In the genomic region with DNA sequence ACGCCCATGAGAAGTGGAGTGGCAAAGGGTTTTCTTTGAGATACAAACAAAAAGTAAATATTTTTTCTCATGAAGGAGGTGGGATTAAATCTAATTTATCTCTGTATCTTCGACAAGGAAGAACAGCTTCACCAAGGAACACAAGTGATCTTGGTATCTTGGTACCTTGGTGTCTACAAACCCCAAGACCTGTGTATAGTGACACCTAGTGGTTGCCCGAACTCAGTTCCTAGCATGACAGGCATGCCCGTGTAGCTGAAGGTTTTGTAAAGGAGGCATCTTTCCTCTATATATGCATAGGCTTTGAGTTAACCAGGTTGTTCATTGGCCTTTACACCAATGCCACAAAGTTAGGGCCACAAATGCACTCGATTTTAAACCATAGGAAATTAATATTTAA, we compare ENCODE assay signal across 8 mouse cellular contexts. TPM values are rescaled to one million over a fixed set of nuclear protein-coding genes. Genes with fewer than 3 reads are reported as not detected.
DNase-seq lines count a peak whose midpoint lies in the region; ATAC-seq lines count a peak whose summit lies in the region.

No protein-coding gene starts in this region.

- H3K9ac ChIP-seq in forebrain, embryonic 14.5 days (ENCODE audit: low read length): no peak overlapping the region

- H3K9me3 ChIP-seq in forebrain, embryonic 14.5 days (replicated peaks; ENCODE audit: control insufficient read depth, low read length): no peaks in the 10 kb centered on the region

- intact Hi-C loops in left cerebral cortex, postnatal 4 days (cut with DNase I): no loop called here

- H3K4me3 ChIP-seq in forebrain, embryonic 14.5 days (ENCODE audit: low read depth, low read length): no peak overlapping the region

- H3K4me2 ChIP-seq in forebrain, embryonic 14.5 days (ENCODE audit: low read length): no peak overlapping the region

- ATAC-seq in forebrain, embryonic 14.5 days: peak; percentile 46; the same call in 1 of the 2 replicates

- no peak overlapping the region for H3K27ac ChIP-seq in forebrain, embryonic 14.5 days (ENCODE audit: low read depth, low read length)

- no peaks in the 10 kb centered on the region for H3K36me3 ChIP-seq in forebrain, embryonic 14.5 days (ENCODE audit: control insufficient read depth, insufficient read depth, low read length)

- no peaks in the 10 kb centered on the region for H3K4me1 ChIP-seq in forebrain, embryonic 14.5 days (ENCODE audit: control insufficient read depth, insufficient read depth, low read length)

- WGBS in forebrain, embryonic 14.5 days: 34% methylated on average over 5 of the region's 5 CpGs

- no peaks in the 10 kb centered on the region for H3K27me3 ChIP-seq in forebrain, embryonic 14.5 days (replicated peaks; ENCODE audit: control insufficient read depth, insufficient read depth, low read length)

- DNase-seq in 3T3-L1 (ENCODE audit: low read depth, low spot score) (peak; percentile 73), ES-CJ7 (ENCODE audit: low read depth, low spot score) (peak; percentile 71)
- DNase-seq in c-Kit-positive CD71-positive TER-119-positive erythroid progenitor cells, embryonic 14.5 days (ENCODE audit: low spot score): peak; percentile 37
- peak; percentile 84 for DNase-seq in forebrain, embryonic 14.5 days (ENCODE audit: low spot score)
- DNase-seq in kidney, adult 8-10 months: peak; percentile 16 to 70
- DNase-seq in left cerebral cortex, postnatal 4 days: peak; percentile 61
- DNase-seq in natural killer cell, adult 2 months (ENCODE audit: low spot score in 2 of 2): peak; percentile 30 to 45
- DNase-seq in thymus, postnatal 14 days: peak; percentile 75

RNA-seq across cellular contexts. Expression of a gene that starts 36.8 kb away (rescaled TPM):
- polyA plus RNA-seq in forebrain, embryonic 14.5 days (2014; fragmentation: Nextera tagmentation; extraction: Ambion mirVana): 3.6 and 5.3 TPM in 2 replicates
- total RNA-seq in left cerebral cortex, postnatal 4 days (2021): 10 to 100 TPM; 60.1 to 71.5 TPM
